Mouse (Mus musculus) activated CD4-positive, CD25-positive, alpha-beta regulatory T cell, adult 4 months (primary cell): ENCODE measurements around the gene Zc3h12d. TPM values are rescaled to one million over a fixed set of nuclear protein-coding genes. Genes with fewer than 3 reads are reported as not detected.

Experiments used
- ATAC-seq: one replicate; pipeline ENCODE4 v1.8.0; 2017
- polyA plus RNA-seq, 2 experiments: library from polyadenylated mRNA; unstranded; fragments of 100-300 nt; shearing (Covaris generic); gene quantifications; one replicate each; pipeline ENCODE4 v1.2.1; 2017

The Zc3h12d gene
- polyA plus RNA-seq, result 10 to 100 TPM; 30.6 to 51.3 TPM

GRCm38 (mm10) chr10:7832171-7832676 is at the start of gene Zc3h12d:
Gene Zc3h12d (plus strand): TSS chr10:7832470.
- peak; percentile 84 for ATAC-seq

GRCm38 (mm10) chr10:7787319-7787718 is 45.0 kb upstream of the Zc3h12d start:
- no peak for ATAC-seq

- peak; percentile 50 for ATAC-seq
Measured at GRCm38 (mm10) chr10:7792254-7792750, 40.0 kb upstream of the Zc3h12d start.

GRCm38 (mm10) chr10:7792751-7793385 is 39.4 kb upstream of the Zc3h12d start, which contains the start of the genes Ginm1 and Ppil4:
Gene Ginm1 (minus strand): TSS chr10:7792824.
Gene Ppil4 (plus strand): TSS chr10:7792891.
- peak; percentile 83 for ATAC-seq

GRCm38 (mm10) chr10:7801258-7801657 is 31.0 kb upstream of the Zc3h12d start:
- ATAC-seq, result no peak

- no peak for ATAC-seq
Measured at GRCm38 (mm10) chr10:7802519-7803140, 29.6 kb upstream of the Zc3h12d start.

- peak; percentile 80 for ATAC-seq
Measured at GRCm38 (mm10) chr10:7809937-7810336, 22.3 kb upstream of the Zc3h12d start.

- peak; percentile 59 for ATAC-seq
Measured at GRCm38 (mm10) chr10:7816476-7816875, 15.8 kb upstream of the Zc3h12d start.

GRCm38 (mm10) chr10:7818676-7819075 is 13.6 kb upstream of the Zc3h12d start:
- ATAC-seq, result peak; percentile 26

GRCm38 (mm10) chr10:7819156-7819555 is 13.1 kb upstream of the Zc3h12d start:
- ATAC-seq, result no peak

- ATAC-seq, result peak; percentile 34
Measured at GRCm38 (mm10) chr10:7819603-7820002, 12.7 kb upstream of the Zc3h12d start.

- no peak for ATAC-seq
Measured at GRCm38 (mm10) chr10:7820171-7820570, 12.1 kb upstream of the Zc3h12d start.

- no peak for ATAC-seq
Measured at GRCm38 (mm10) chr10:7821981-7822380, 10.3 kb upstream of the Zc3h12d start.

- peak; percentile 90 for ATAC-seq
Measured at GRCm38 (mm10) chr10:7824663-7825280, 7.5 kb upstream of the Zc3h12d start.

GRCm38 (mm10) chr10:7825281-7825665 is 7.0 kb upstream of the Zc3h12d start:
- ATAC-seq, result no peak

- peak; percentile 43 for ATAC-seq
Measured at GRCm38 (mm10) chr10:7826106-7826505, 6.2 kb upstream of the Zc3h12d start.

GRCm38 (mm10) chr10:7833377-7834165 is 1.3 kb downstream of the Zc3h12d start:
- no peak for ATAC-seq

- ATAC-seq, result no peak
Measured at GRCm38 (mm10) chr10:7834671-7835225, 2.5 kb downstream of the Zc3h12d start.

- ATAC-seq, result no peak
Measured at GRCm38 (mm10) chr10:7836902-7837301, 4.6 kb downstream of the Zc3h12d start.

- ATAC-seq, result no peak
Measured at GRCm38 (mm10) chr10:7837446-7837845, 5.2 kb downstream of the Zc3h12d start.

- ATAC-seq, result no peak
Measured at GRCm38 (mm10) chr10:7838036-7838435, 5.8 kb downstream of the Zc3h12d start.

- peak; percentile 27 for ATAC-seq
Measured at GRCm38 (mm10) chr10:7838874-7839421, 6.7 kb downstream of the Zc3h12d start.
